Mouse (Mus musculus) hindbrain, embryonic 16.5 days (tissue): ENCODE measurements around the gene Pcgf1. TPM values are rescaled to one million over a fixed set of nuclear protein-coding genes. Genes with fewer than 3 reads are reported as not detected.

Experiments used
- ATAC-seq: fragments of 200-750 bp; cut with Nextera tagmentation; 2 replicates; pipeline ENCODE4 v1.8.0; 2017; ENCODE audit warnings: moderate TSS enrichment, moderate library complexity
- H3K27ac ChIP-seq: fragments of 300-500 bp; sonication (generic); 2 replicates; pipeline ENCODE4 v1.5.1; 2014; ENCODE audit warnings: low read depth, mild to moderate bottlenecking, control low read depth, low read length, moderate library complexity
- H3K27me3 ChIP-seq: fragments of 300-500 bp; sonication (generic); replicated peaks from 2 replicates; pipeline ENCODE4 v1.6.1; 2014; ENCODE audit warnings: low read length; ENCODE audit not compliant: control insufficient read depth, insufficient read depth
- H3K36me3 ChIP-seq: fragments of 300-500 bp; sonication (generic); 2 replicates; pipeline ENCODE4 v1.6.1; 2014; ENCODE audit warnings: mild to moderate bottlenecking, low read length, moderate library complexity, mixed read lengths; ENCODE audit not compliant: control insufficient read depth, insufficient read depth
- H3K4me1 ChIP-seq: fragments of 300-500 bp; sonication (generic); 2 replicates; pipeline ENCODE4 v1.6.1; 2014; ENCODE audit warnings: low read depth, low read length; ENCODE audit not compliant: control insufficient read depth, insufficient read depth
- H3K4me2 ChIP-seq: fragments of 300-500 bp; sonication (generic); 2 replicates; pipeline ENCODE4 v1.6.1; 2014; ENCODE audit warnings: mild to moderate bottlenecking, low read length, control low read depth, moderate library complexity
- H3K4me3 ChIP-seq: fragments of 300-500 bp; sonication (generic); 2 replicates; pipeline ENCODE4 v1.5.1; 2014; ENCODE audit warnings: mild to moderate bottlenecking, low read length, control low read depth, moderate library complexity
- H3K9ac ChIP-seq: fragments of 300-500 bp; sonication (generic); 2 replicates; pipeline ENCODE4 v1.6.1; 2014; ENCODE audit warnings: low read depth, mild to moderate bottlenecking, control low read depth, low read length, moderate library complexity
- H3K9me3 ChIP-seq: fragments of 300-500 bp; sonication (generic); 2 replicates; pipeline ENCODE4 v1.6.1; 2014; ENCODE audit warnings: mild to moderate bottlenecking, low read length, moderate library complexity; ENCODE audit not compliant: control insufficient read depth
- WGBS: fragments of 180-500 bp; shearing (Covaris S2); extraction: QIAGEN DNeasy Blood & Tissue Kit; methylation state at CpG from one replicate; pipeline ENCODE4 v1.1.7; 2014; 5-methylcytosine and 5-hydroxymethylcytosine counted together
- polyA plus RNA-seq: library from polyadenylated mRNA; unstranded; fragments of >200 nt; fragmentation: Nextera tagmentation; extraction: Ambion mirVana; gene quantifications from 2 replicates; pipeline ENCODE4 v1.2.1, GENCODE M21; 2015

Pcgf1 gene
- polyA plus RNA-seq, 1 experiment from 2014 or later = 48.8 TPM

DNA sequence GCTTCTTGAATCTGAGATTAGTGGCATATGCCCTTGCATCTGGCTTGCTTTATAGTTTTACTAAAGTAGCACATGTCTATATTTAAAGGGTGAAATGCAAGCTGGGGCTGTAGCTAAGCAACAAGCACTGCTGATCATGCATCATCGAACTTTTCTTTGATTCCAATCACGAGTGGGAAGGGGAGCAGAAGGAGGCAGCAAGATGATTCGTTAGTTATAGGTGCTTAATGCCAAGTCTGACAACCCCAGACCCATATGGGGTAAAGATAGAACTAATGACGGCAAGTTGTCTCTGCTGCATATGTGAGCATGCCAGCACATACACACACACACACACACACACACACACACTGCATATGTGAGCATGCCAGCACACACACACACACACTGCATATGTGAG lies 26.5 kb downstream of the Pcgf1 start:
- no peak overlapping the region for H3K27ac ChIP-seq
- WGBS = 60% methylated on average over 4 of the region's 4 CpGs
- no peaks in the 10 kb centered on the region for H3K27me3 ChIP-seq
- H3K9ac ChIP-seq = no peak overlapping the region
- H3K4me3 ChIP-seq = no peak overlapping the region
- ATAC-seq = no peak
- no peaks in the 10 kb centered on the region for H3K9me3 ChIP-seq
- H3K4me2 ChIP-seq = no peak overlapping the region
- H3K36me3 ChIP-seq = no peaks in the 10 kb centered on the region
- peaks cover 24% of the 10 kb centered on the region for H3K4me1 ChIP-seq

DNA sequence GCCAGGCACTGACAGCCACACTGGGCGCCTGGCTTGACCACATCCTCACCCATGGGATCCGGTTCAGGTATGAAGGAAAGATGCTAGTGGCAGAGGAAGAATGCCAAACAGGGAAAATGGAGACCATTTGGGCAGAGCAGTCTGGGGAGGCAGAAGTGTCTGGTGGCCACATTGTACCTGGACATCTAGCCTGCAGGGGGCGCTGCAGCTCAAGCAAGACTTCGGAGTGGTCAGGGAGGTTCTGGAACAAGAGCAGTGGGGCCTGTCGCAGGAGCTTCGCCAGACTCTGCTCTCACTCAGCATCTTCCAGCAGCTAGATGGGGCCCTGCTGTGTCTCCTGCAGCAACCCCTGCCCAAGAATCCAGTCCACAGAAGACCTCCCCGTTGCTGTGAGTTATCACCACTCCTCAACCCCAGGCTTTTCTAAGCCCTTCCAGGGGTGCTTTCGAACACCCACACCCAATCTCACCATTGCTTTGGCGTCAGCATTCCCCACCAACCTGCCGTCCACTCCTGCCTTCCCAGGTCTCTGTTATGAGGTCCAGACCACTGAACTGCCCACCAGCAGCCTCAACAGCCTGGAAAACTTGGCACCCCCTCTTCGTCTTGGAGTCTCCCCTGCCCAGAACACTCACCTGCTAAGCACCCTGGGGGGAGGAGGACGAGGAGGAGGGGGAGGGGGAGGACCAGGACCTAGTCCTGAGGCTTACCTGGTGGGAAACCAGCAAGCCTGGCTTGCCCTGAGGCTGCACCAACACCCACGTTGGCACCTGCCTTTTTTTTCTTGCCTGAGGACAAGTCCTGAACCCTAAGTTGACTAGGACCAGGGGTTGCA lies 30.1 kb downstream of the Pcgf1 start:
- Histone ChIP-seq H3K9me3 (no peaks in the 10 kb centered on the region), H3K9ac (peak overlapping the region; percentile 95; the same call in 1 of the 2 replicates), H3K27ac (no peak overlapping the region; the same call in 1 of the 2 replicates), H3K4me1 (peaks cover 31% of the 10 kb centered on the region), H3K27me3 (no peaks in the 10 kb centered on the region), H3K4me3 (no peak overlapping the region; the same call in 1 of the 2 replicates), H3K36me3 (no peaks in the 10 kb centered on the region), H3K4me2 (peak overlapping the region; percentile 94)
- WGBS = 38% methylated on average over 13 of the region's 13 CpGs
- 0 out of 2 replicates have a peak, but pooled peaks have one; percentile 1 for ATAC-seq

DNA sequence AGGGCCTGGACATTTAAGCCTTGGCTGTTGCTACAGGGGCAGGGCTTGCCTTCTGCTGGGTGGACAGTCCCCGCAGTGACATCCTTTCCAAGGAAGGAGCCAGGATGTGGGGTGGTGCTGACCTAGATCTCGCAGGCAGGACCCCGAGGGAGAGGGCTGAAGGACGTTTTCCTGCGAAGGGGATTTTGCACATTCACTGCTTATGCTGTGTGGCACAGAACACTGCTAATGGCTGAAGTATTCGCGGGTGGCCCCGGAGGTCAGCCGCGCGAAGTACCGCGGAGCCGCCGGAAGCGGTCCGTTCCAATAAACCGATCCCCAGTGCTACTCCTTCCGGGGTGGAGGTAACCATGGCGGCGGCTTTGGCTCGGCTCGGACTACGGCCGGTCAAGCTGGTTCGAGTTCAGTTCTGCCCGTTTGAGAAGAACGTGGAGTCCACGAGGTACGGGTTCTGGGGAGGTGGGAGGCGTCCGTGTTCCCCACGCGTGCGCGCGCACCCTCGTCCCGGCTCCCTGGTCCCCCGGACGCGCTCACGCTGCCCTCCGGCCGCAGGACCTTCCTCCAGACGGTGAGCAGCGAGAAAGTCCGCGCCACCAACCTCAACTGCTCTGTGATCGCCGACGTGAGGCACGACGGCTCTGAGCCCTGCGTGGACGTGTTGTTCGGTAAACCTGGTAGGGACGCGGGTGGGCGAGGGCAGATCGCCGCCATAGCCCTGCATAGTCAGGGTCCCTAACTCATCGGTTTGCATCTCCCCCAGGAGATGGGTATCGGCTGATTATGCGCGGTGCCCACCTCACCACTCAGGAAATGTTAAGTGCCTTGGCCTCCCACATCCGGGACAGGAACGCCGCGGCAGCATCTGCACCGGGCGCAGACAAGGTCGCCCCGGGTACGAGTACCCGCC lies 31.3 kb downstream of the Pcgf1 start, which contains the start of gene Mrpl53:
Mrpl53 (plus strand) TSS at position 279 of the 907 bp plus-strand sequence.
- WGBS = under 1% methylated on average over 75 of the region's 76 CpGs
- ATAC-seq = peak; percentile 93

DNA sequence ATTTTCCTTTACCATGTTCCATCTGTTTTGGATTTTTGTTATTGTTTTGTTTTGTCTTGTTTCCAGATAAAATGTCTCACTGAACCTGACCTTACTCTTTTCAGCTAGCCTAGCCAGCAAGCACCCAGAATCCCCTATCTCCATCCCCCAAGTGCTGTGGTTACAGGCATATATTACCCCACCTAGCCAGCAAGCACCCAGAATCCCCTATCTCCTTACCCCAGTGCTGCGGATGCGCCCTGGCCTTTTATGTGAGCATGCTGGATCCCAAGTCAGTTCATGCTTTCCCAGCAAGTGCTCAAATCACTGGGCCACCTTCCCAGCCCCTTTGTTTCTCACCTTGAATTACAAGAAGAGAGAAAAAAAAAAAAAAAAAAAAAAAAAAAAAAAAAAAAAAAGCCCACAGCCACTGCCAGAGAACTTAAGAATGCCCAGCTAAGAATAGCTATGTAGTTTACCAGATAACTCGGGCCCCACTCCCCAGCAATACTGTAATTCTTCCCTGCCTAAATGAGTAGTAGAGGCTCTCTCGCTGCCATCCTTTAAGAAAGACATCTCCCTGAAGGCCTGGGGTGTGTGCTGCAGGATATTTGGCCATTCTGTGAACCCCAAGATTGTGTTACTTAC lies 34.0 kb downstream of the Pcgf1 start:
- Histone ChIP-seq H3K4me1 (peaks cover 39% of the 10 kb centered on the region), H3K4me3 (no peak overlapping the region), H3K9me3 (no peaks in the 10 kb centered on the region), H3K36me3 (no peaks in the 10 kb centered on the region), H3K27me3 (no peaks in the 10 kb centered on the region), H3K4me2 (no peak overlapping the region), H3K27ac (no peak overlapping the region), H3K9ac (no peak overlapping the region)
- WGBS = 93% methylated on average over 4 of the region's 4 CpGs
- ATAC-seq = no peak

More for the DNA sequence above, 31.3 kb downstream of the Pcgf1 start, which contains the start of gene Mrpl53:
- H3K9ac ChIP-seq = peak within 1 kb of the TSS; percentile 95
- no peaks in the 10 kb centered on the region for H3K9me3 ChIP-seq
- H3K27me3 ChIP-seq = no peaks in the 10 kb centered on the region
- peak within 1 kb of the TSS; percentile 66 for H3K4me3 ChIP-seq
- H3K27ac ChIP-seq = peak within 1 kb of the TSS; percentile 80
- H3K4me1 ChIP-seq = peaks cover 23% of the 10 kb centered on the region
- H3K4me2 ChIP-seq = peak within 1 kb of the TSS; percentile 94
- H3K36me3 ChIP-seq = no peaks in the 10 kb centered on the region

DNA sequence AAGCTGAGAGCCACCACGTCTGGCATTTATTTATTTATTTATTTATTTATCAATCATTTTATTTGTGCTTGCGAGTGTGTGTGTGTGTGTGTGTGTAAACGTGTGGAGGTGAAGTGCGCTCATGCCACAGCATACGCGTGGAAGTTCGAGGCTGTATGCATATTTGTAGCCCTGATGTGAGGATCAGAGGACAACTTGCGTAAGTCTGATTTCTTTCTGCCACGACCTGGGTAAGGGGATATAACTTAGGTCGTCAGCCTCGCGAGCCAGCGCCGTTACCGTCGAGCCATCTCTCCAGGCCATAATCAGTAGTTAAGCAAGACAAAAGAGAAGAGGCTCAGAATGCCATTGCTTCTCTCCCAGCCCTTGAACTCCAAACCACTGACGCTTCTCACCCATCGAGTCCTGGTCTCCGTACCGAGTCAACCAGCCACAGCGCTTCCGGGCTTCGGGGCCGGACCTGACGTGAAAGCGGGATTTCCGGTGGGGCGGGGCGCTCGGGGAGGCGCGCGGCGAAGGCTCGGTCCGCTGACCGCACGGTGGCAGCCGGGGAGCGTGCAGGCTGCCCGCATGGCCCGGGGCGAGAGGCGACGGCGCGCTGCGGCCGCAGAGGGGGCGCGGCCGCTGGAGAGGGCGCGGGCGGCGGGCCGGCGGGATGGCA lies 37.5 kb downstream of the Pcgf1 start, which contains the start of gene Mogs:
Mogs (plus strand) TSS at position 486 of the 661 bp plus-strand sequence.
- H3K4me3 ChIP-seq = peak within 1 kb of the TSS; percentile 95
- H3K27ac ChIP-seq = peak within 1 kb of the TSS; percentile 87
- H3K9ac ChIP-seq = peak within 1 kb of the TSS; percentile 98
- 2% methylated on average over 29 of the region's 58 CpGs for WGBS
- H3K4me2 ChIP-seq = peak within 1 kb of the TSS; percentile 79
- no peaks in the 10 kb centered on the region for H3K27me3 ChIP-seq
- H3K36me3 ChIP-seq = peaks cover 12% of the 10 kb centered on the region; the same call in 1 of the 2 replicates
- H3K4me1 ChIP-seq = peaks cover 33% of the 10 kb centered on the region
- H3K9me3 ChIP-seq = no peaks in the 10 kb centered on the region
- ATAC-seq = peak; percentile 90

DNA sequence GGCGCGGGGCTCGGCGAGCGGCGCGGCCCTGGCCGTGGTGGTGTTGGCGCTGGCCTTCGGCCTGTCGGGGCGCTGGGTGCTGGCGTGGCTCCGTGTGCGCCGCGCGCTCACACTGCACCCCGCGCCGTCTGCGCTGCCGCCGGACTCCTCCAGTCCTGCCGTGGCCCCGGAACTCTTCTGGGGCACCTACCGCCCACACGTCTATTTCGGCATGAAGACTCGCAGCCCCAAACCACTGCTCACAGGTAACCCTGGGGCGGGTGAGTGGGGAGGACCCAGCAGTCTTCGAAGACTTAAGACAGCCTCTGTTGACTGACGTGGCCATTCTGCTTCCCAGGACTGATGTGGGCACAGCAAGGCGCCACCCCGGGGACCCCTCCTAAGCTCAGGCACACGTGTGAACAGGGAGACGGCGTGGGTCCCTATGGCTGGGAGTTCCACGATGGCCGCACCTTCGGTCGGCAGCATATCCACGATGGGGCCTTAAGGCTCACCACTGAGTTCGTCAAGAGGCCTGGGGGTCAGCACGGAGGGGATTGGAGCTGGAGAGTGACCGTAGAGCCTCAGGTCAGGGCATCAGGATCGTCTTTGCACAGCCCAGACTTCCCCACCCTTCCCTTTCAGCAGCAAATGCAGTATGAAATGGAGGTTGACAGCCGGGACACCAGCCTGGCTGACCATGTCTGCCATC lies 38.2 kb downstream of the Pcgf1 start:
- peak; percentile 70 for ATAC-seq
- Histone ChIP-seq H3K4me1 (peaks cover 34% of the 10 kb centered on the region), H3K9me3 (no peaks in the 10 kb centered on the region)

DNA sequence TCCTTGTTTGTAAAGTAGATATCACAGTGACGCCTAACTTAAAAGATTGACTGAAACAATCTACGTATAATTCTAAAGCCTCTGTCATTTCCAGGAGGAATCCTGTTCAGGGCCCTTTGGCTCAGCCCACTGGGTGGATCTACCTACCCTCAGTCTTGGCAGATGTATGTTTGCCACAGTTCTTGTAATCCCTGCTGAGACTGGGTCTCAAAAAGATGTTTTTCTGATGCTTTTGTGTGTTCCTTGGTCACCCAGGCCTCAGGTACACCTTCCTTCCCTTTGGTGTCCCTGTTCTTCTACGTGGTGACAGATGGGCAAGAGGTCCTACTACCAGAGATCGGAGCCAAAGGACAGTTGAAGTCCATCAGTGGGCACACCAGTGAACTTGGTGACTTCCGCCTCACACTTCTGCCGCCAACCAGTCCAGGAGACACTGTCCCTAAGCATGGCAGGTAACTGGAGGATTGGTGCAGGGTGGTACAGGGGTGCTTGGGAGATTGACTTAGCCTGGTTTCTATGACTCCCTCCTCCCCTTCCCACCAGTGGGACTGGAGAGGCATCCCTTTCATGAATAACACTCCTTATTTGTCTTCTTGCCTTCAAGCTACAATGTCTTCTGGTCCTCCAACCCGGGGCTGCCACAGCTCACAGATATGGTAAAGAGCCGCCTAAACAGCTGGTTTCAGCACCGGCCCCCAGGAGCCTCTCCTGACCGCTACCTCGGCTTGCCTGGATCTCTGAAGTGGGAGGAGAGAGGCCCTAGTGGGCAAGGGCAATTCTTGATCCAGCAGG lies 38.9 kb downstream of the Pcgf1 start:
- H3K27ac ChIP-seq = no peak overlapping the region

More for the DNA sequence above, 38.2 kb downstream of the Pcgf1 start:
- Histone ChIP-seq H3K9ac (peak overlapping the region; percentile 98), H3K4me3 (peak overlapping the region; percentile 95), H3K4me2 (peak overlapping the region; percentile 79), H3K36me3 (peaks cover 12% of the 10 kb centered on the region; the same call in 1 of the 2 replicates), H3K27ac (peak overlapping the region; percentile 87), H3K27me3 (no peaks in the 10 kb centered on the region)
- under 1% methylated on average over 33 of the region's 48 CpGs for WGBS

More for the DNA sequence above, 38.9 kb downstream of the Pcgf1 start:
- Histone ChIP-seq H3K4me2 (peak overlapping the region; percentile 79), H3K4me1 (peaks cover 34% of the 10 kb centered on the region), H3K36me3 (peaks cover 12% of the 10 kb centered on the region; the same call in 1 of the 2 replicates), H3K9me3 (no peaks in the 10 kb centered on the region), H3K4me3 (peak overlapping the region; percentile 95), H3K9ac (peak overlapping the region; percentile 98), H3K27me3 (no peaks in the 10 kb centered on the region)
- no peak for ATAC-seq
- WGBS = 74% methylated on average over 11 of the region's 11 CpGs
